Mouse (Mus musculus): Measurements from ENCODE around the gene Srd5a1.

The Srd5a1 gene

DNA sequence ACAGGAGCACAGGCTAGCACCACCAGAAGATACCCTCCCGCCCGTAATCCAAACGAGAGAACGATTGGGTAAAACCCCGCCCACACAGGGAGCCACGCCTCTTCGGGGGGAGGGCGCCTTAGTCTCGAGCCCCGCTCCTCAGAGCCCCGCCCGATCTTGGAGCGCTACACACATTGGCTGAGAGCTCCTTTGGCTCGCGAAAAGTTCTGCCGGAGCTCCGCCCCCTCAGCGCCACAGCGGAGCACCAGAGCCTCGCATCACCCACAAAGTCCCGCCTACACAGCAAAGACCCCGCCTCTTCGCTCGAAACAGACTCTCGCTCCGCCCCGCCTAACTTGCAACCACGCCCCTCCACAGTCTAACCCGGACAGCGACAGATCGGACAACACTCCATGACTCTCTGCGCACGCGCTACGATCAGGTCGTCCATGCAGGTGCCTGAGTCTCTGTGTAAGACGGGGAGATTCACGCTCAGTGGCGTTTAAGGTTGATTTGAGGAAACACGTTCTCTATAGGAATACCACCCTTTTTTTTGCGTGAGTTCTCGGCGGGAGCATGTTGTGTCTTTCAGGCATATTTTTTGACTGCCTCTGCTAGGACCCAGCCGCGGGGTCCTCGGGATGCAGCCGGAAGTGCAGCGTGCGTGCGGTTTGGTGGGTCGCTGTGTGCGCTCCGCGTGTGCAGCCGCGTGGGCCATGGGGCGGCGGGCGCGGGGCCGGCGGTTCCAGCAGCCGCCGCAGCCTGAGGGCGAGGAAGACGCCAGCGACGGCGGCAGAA, at the start of gene Srd5a1:
Gene Srd5a1, minus strand, starts transcription at position 45 of the 777 bp plus-strand sequence.
- under 1% methylated on average over 69 of the region's 69 CpGs for WGBS

DNA sequence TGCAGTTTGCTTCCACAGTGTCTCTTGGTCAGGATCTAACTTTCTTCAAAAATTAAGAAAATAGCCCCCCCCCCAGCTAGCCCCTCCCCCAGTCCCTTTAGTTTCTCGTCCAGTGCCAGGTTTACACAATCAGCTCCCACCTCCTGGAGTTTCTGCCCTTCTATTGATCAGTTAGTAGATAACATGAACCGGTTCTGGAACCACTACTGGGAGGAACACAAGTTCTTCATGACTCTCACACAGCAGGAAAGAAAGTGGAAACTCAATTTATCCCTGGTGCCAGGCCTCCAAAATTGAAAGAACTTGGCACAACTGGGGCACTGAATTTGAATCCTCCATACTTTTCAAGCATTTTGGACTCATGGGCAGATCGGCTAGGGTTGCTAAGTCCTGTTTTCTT, 43.3 kb upstream of the Srd5a1 start:
- WGBS, result 68% methylated on average over 3 of the region's 3 CpGs

DNA sequence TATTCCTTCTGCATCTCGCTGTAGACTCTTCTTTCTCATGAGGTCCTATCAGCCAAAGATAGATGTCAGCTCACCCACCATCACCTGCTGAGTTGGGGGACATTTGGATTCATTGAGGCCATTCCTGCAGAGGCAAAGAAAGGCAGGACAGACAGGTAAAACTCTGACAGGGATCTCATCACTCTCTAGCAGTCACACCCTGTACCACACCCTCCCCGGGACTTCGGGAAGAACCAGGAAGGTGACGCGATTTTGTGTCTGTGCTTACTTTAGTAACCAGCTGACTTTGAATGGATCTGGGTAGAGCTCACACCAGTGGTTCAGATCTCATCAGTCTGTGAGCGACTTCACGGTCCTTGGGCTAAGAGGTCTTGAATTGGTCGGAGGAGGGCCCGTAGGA, 35.2 kb upstream of the Srd5a1 start:
- WGBS, result 86% methylated on average over 9 of the region's 9 CpGs

GRCm38 (mm10) chr13:69645694-69646423, 34.6 kb upstream of the Srd5a1 start:
- WGBS, result 60% methylated on average over 13 of the region's 13 CpGs

- 70% methylated on average over 13 of the region's 13 CpGs for WGBS
Measured at GRCm38 (mm10) chr13:69644427-69645166, 33.4 kb upstream of the Srd5a1 start.

GRCm38 (mm10) chr13:69643937-69644336, 32.7 kb upstream of the Srd5a1 start:
- whole genome bisulfite sequencing, result 79% methylated on average over 2 of the region's 2 CpGs

- 78% methylated on average over 5 of the region's 5 CpGs for WGBS
Measured at GRCm38 (mm10) chr13:69642656-69643216, 31.5 kb upstream of the Srd5a1 start.

GRCm38 (mm10) chr13:69641017-69641416, 29.8 kb upstream of the Srd5a1 start:
- WGBS, result 88% methylated on average over 3 of the region's 3 CpGs

DNA sequence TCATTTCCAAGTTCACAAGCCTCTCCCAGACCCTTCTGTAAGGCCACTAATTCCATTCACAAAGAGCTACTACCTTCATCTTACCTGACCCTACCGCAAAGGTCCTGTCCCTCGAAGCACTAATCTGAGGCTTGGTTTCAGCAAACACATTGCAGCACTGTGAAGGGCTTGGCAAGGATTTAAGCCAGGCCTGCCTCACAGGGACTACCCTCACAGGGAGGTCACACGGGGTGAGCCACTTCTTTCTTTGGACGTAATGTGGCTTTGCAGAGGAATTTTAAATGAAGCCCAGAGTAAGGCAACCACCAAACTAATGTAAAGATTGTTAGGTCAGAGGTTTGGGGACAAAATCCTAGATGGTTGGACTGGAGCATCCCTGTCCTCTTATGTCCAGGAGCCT, 29.3 kb upstream of the Srd5a1 start:
- WGBS, result 81% methylated on average over 4 of the region's 4 CpGs

DNA sequence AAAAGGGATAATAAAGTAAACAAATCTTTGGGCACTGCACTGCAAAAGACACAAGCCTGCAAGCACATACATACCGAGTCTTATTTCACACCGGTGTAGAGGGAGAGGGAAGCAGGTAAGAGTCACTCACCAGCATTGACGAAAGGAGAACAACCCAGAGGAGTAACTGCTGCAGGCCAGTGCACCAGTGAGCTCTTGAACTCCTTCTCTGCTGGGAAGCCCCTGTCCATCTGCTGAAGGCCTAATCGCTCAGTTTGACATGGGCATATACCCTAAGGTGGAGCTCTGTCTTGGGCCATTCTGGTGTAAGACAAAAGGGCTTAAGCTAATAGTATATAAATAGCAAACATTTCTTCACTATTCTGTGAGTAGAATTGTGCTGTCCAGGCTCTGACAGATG, 28.9 kb upstream of the Srd5a1 start:
- WGBS, result 96% methylated on average over 4 of the region's 4 CpGs

- WGBS, result 94% methylated on average over 5 of the region's 5 CpGs
Measured at GRCm38 (mm10) chr13:69639251-69639650, 28.0 kb upstream of the Srd5a1 start.

DNA sequence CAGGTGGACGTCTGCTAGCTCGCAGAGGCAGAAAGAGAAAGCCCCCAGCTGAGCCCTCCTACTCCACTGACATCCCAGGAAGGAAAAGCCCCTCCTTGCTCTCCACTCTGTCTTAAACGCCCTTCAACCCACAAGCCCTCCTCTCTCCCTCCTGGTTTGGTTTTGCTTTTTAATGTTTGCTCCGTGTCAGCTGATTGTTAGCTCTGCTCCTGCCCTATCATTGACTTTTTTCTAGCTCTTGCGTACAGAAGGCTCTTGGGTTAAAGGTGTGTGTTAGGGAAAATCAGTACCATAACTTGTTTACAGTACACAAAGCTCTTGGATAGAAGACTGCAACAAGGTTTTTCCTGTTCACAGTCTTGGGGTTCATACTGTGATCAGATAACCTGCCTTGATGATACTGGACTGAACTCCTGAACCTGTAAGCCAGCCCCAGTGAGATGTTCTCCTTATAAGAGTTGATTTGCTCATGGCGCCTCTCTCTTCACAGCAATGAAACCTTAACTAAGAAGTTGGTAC, 26.9 kb upstream of the Srd5a1 start:
- WGBS, result 91% methylated on average over 6 of the region's 6 CpGs

- WGBS, result 84% methylated on average over 9 of the region's 9 CpGs
Measured at GRCm38 (mm10) chr13:69637657-69638056, 26.4 kb upstream of the Srd5a1 start.

GRCm38 (mm10) chr13:69636816-69637215, 25.6 kb upstream of the Srd5a1 start:
- WGBS, result 88% methylated on average over 6 of the region's 6 CpGs

GRCm38 (mm10) chr13:69636375-69636774, 25.1 kb upstream of the Srd5a1 start:
- 91% methylated on average over 3 of the region's 3 CpGs for WGBS

DNA sequence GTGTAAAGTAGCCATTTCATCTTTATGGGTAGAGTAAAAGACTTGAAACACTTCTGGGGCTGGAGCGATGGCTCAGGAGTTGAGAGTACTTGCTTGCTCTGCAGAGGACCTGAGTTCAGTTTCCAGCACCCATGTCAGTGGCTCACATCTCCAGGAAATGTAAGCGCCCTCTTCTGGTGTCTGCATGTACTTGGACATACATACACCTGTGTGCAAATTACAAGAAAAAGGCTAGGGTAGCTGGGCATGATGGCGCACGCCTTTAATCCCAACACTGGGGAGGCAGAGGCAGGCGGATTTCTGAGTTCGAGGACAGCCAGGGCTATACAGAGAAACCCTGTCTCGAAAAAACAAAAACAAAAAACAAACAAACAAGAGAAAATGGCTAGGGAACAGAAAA, 24.6 kb upstream of the Srd5a1 start:
- 94% methylated on average over 7 of the region's 7 CpGs for WGBS

- 89% methylated on average over 2 of the region's 2 CpGs for WGBS
Measured at GRCm38 (mm10) chr13:69633988-69634387, 22.7 kb upstream of the Srd5a1 start.

DNA sequence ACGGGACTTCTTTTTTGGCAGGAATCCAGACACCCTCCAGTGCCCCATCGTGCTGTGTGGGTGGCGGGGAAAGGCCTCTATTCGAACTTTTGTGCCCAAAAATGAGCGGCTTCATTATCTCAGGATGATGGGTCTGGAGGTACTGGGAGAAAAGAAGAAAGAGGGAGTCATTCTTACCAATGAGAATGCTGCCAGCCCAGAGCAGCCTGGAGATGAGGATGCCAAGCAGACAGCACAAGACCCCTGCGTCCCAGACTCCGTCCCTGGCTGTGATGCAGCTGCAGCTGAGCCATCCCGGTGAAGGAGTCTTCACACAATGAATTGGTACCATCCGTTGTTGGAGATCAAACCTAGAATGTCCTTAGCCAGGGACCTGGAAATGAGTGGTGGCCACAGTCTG, 22.3 kb upstream of the Srd5a1 start:
- 61% methylated on average over 9 of the region's 9 CpGs for WGBS

- WGBS, result 89% methylated on average over 4 of the region's 4 CpGs
Measured at GRCm38 (mm10) chr13:69631659-69632058, 20.4 kb upstream of the Srd5a1 start.

GRCm38 (mm10) chr13:69631111-69631510, 19.9 kb upstream of the Srd5a1 start:
- 90% methylated on average over 3 of the region's 3 CpGs for WGBS

GRCm38 (mm10) chr13:69630576-69630975, 19.3 kb upstream of the Srd5a1 start:
- 71% methylated on average over 8 of the region's 8 CpGs for WGBS

GRCm38 (mm10) chr13:69627941-69628340, 16.7 kb upstream of the Srd5a1 start:
- 97% methylated on average over 3 of the region's 3 CpGs for WGBS

All from cerebral cortex, adult 2 months (tissue).